ENCODE assay signal across 8 mouse cellular contexts in the genomic region with DNA sequence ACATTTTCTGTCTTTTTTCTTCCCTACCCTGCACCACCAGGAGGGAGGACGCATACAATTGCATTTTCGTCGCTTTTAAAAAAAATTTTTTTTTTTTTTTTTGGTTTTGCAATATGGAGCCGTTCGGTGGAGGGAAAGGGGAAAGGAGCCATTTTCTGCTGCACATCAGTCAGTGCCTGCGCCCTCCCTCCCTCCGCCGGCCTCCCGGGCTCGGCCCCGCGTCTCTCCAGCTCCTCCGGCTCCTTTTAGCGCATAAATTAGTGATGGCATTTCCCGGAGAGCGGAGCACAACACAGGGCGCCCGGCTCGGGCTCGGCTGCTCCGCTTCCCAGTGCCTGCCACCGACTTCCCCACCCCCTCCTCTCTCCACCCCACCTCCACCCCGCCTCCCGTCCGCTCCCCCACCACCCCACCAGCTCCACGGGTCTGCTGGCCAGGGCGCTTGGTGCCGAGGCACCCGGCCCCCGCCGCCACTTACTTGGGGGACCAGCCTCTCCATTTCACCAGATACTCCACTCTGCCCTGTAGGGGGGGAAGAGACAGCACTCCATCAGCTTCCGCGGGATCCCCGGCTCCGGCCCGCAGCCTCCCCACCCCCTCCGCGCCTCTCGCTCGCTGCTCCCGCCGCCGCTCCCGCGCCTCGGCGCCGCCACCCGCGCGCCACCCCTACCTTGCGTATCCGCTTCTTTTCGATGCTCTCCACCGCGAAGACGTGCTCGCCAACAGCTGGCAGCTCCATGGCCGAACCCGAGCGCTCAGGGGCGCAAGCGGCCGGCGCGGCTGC. TPM values are rescaled to one million over a fixed set of nuclear protein-coding genes. Genes with fewer than 3 reads are reported as not detected.
DNase-seq lines count a peak whose midpoint lies in the region; ATAC-seq and TF ChIP-seq lines count a peak whose summit lies in the region.

No protein-coding gene starts in this region.

- peaks cover 65% of the 10 kb centered on the region for H3K27me3 ChIP-seq in limb, embryonic 14.5 days (ENCODE audit: control insufficient read depth, insufficient read depth, low read length)
- H3K27me3 ChIP-seq in midbrain, embryonic 15.5 days (replicated peaks), result peaks cover 38% of the 10 kb centered on the region
- H3K27me3 ChIP-seq in stomach, embryonic 15.5 days (replicated peaks), result peaks cover 40% of the 10 kb centered on the region

- WGBS in limb, embryonic 14.5 days, result under 1% methylated on average over 54 of the region's 66 CpGs
- under 1% methylated on average over 54 of the region's 66 CpGs for WGBS in midbrain, embryonic 15.5 days
- under 1% methylated on average over 65 of the region's 66 CpGs for WGBS in stomach, embryonic 15.5 days

- H3K4me2 ChIP-seq in limb, embryonic 14.5 days (replicated peaks; ENCODE audit: low read depth, low read length, severe bottlenecking), result peak overlapping the region; percentile 91
- H3K4me2 ChIP-seq in midbrain, embryonic 15.5 days, result peak overlapping the region; percentile 94
- peak overlapping the region; percentile 70 for H3K4me2 ChIP-seq in stomach, embryonic 15.5 days

- H3K4me1 ChIP-seq in limb, embryonic 14.5 days (ENCODE audit: control insufficient read depth, insufficient read depth, low read length), result peaks cover 63% of the 10 kb centered on the region
- H3K4me1 ChIP-seq in midbrain, embryonic 15.5 days, result peaks cover 78% of the 10 kb centered on the region
- peaks cover 82% of the 10 kb centered on the region for H3K4me1 ChIP-seq in stomach, embryonic 15.5 days

- peak; percentile 38 for ATAC-seq in limb, embryonic 14.5 days (ENCODE audit: low FRiP score, low read depth)
- peak; percentile 64 for ATAC-seq in midbrain, embryonic 15.5 days (replicated peaks)
- ATAC-seq in stomach, embryonic 15.5 days (ENCODE audit: insufficient read depth, low FRiP score, low read depth), result peak; percentile 47

- peak overlapping the region; percentile 98 for H3K27ac ChIP-seq in limb, embryonic 14.5 days (replicated peaks; ENCODE audit: low read depth, low read length)
- H3K27ac ChIP-seq in midbrain, embryonic 15.5 days, result peak overlapping the region; percentile 100
- H3K27ac ChIP-seq in stomach, embryonic 15.5 days, result peak overlapping the region; percentile 97

- peaks cover 23% of the 10 kb centered on the region for H3K36me3 ChIP-seq in limb, embryonic 14.5 days (ENCODE audit: control insufficient read depth, insufficient read depth, low read length)
- H3K36me3 ChIP-seq in midbrain, embryonic 15.5 days (replicated peaks), result peaks cover 7% of the 10 kb centered on the region; the same call in 1 of the 2 replicates
- peaks cover 18% of the 10 kb centered on the region for H3K36me3 ChIP-seq in stomach, embryonic 15.5 days

- peak overlapping the region; percentile 83 for H3K9ac ChIP-seq in limb, embryonic 14.5 days (ENCODE audit: low read depth, low read length, severe bottlenecking)
- H3K9ac ChIP-seq in midbrain, embryonic 15.5 days, result peak overlapping the region; percentile 97
- peak overlapping the region; percentile 67 for H3K9ac ChIP-seq in stomach, embryonic 15.5 days

- TF ChIP-seq POLR2A in limb, embryonic 14.5 days (IDR thresholded peaks at IDR 0.05; ENCODE audit: borderline replicate concordance, extremely low read depth, insufficient read depth, insufficient read length), result peak; percentile 16; the same call in 1 of the 2 replicates

- H3K4me3 ChIP-seq in limb, embryonic 14.5 days (replicated peaks; ENCODE audit: low read length), result peak overlapping the region; percentile 99
- H3K4me3 ChIP-seq in midbrain, embryonic 15.5 days, result peak overlapping the region; percentile 69
- peak overlapping the region; percentile 68 for H3K4me3 ChIP-seq in stomach, embryonic 15.5 days (replicated peaks)

- H3K9me3 ChIP-seq in limb, embryonic 14.5 days (ENCODE audit: control insufficient read depth, low read length), result no peaks in the 10 kb centered on the region
- H3K9me3 ChIP-seq in midbrain, embryonic 15.5 days, result no peaks in the 10 kb centered on the region
- no peaks in the 10 kb centered on the region for H3K9me3 ChIP-seq in stomach, embryonic 15.5 days

- peak; percentile 76 for DNase-seq in ovary, postnatal 36 days (ENCODE audit: low spot score)
- DNase-seq in ovary, postnatal 14 days (ENCODE audit: low spot score), result no peak
- peak; percentile 55 for DNase-seq in embryo, embryonic 11.5 days (ENCODE audit: low read depth, low spot score)
- DNase-seq in heart, adult 8-10 months (ENCODE audit: low spot score), result peak; percentile 63
- peak; percentile 71 to 76 for DNase-seq in kidney, adult 8-10 months
- DNase-seq in limb, embryonic 14.5 days (ENCODE audit: low spot score), result peak; percentile 65

RNA-seq across cellular contexts. Expression of a gene that starts 0.6 kb away (rescaled TPM):
- 10 to 100 TPM in 1 of 4 experiments, 1 to 10 TPM in 3; 5.2 to 12.8 (median 8.4) TPM for total RNA-seq in heart, adult 8-10 months (2022)
- 23.1 and 24.3 TPM in 2 replicates for polyA plus RNA-seq in limb, embryonic 14.5 days (2012; rRNA removed)
- polyA plus RNA-seq in limb, embryonic 14.5 days (2014; fragmentation: Nextera tagmentation; extraction: Ambion mirVana), result 10.9 and 11.4 TPM in 2 replicates
- 23.7 and 24.7 TPM in 2 replicates for polyA plus RNA-seq in midbrain, embryonic 15.5 days (2015; fragmentation: Nextera tagmentation; extraction: Ambion mirVana)
- polyA plus RNA-seq in stomach, embryonic 15.5 days (2015; fragmentation: Nextera tagmentation; extraction: Ambion mirVana), result 10.2 and 10.3 TPM in 2 replicates

RNA-seq across cellular contexts. Expression of a gene that starts 44.7 kb away (rescaled TPM):
- total RNA-seq in heart, adult 8-10 months (2022), result 1 to 10 TPM; 3.6 to 4.9 (median 4.6) TPM
- 6.9 and 7.2 TPM in 2 replicates for polyA plus RNA-seq in limb, embryonic 14.5 days (2012; rRNA removed)
- polyA plus RNA-seq in limb, embryonic 14.5 days (2014; fragmentation: Nextera tagmentation; extraction: Ambion mirVana), result 10.1 and 12.6 TPM in 2 replicates
- 9.6 and 9.7 TPM in 2 replicates for polyA plus RNA-seq in midbrain, embryonic 15.5 days (2015; fragmentation: Nextera tagmentation; extraction: Ambion mirVana)
- 6.9 and 7.2 TPM in 2 replicates for polyA plus RNA-seq in stomach, embryonic 15.5 days (2015; fragmentation: Nextera tagmentation; extraction: Ambion mirVana)
